Mouse (Mus musculus) heart, embryonic 10.5 days (tissue): ENCODE measurements around the gene Pde2a. TPM values are rescaled to one million over a fixed set of nuclear protein-coding genes. Genes with fewer than 3 reads are reported as not detected.

Experiments
- DNase-seq: peaks from one replicate; pipeline ENCODE4 v3.0.0-alpha.2; 2017; ENCODE audit warnings: low spot score
- H3K27ac ChIP-seq: fragments of 300-500 bp; sonication (generic); 2 replicates; pipeline ENCODE4 v1.5.1; 2016; ENCODE audit warnings: mild to moderate bottlenecking
- H3K27me3 ChIP-seq: fragments of 300-500 bp; sonication (generic); 2 replicates; pipeline ENCODE4 v1.6.1; 2016; ENCODE audit warnings: mild to moderate bottlenecking; ENCODE audit not compliant: poor library complexity, insufficient read depth, severe bottlenecking
- H3K36me3 ChIP-seq: fragments of 300-500 bp; sonication (generic); 2 replicates; pipeline ENCODE4 v1.6.1; 2016; ENCODE audit warnings: mild to moderate bottlenecking, moderate library complexity
- H3K4me1 ChIP-seq: fragments of 300-500 bp; sonication (generic); 2 replicates; pipeline ENCODE4 v1.6.1; 2016; ENCODE audit warnings: mild to moderate bottlenecking
- H3K4me3 ChIP-seq: fragments of 300-500 bp; sonication (generic); 2 replicates; pipeline ENCODE4 v1.5.1; 2016; ENCODE audit warnings: mild to moderate bottlenecking, moderate library complexity
- H3K9me3 ChIP-seq: fragments of 300-500 bp; sonication (generic); 2 replicates; pipeline ENCODE4 v1.6.1; 2016; ENCODE audit warnings: mild to moderate bottlenecking, moderate library complexity
- WGBS: fragments of 180-500 bp; shearing (Covaris S2); methylation state at CpG from one replicate; pipeline ENCODE4 v1.1.7; 2016; 5-methylcytosine and 5-hydroxymethylcytosine counted together
- polyA plus RNA-seq: library from polyadenylated mRNA; unstranded; fragments of >200 nt; fragmentation: Nextera tagmentation; extraction: Ambion mirVana; gene quantifications from 2 replicates; pipeline ENCODE4 v1.2.1, GENCODE M21; 2016

Gene Pde2a
- polyA plus RNA-seq, 1 experiment from 2014 or later = 12.0 TPM

DNA sequence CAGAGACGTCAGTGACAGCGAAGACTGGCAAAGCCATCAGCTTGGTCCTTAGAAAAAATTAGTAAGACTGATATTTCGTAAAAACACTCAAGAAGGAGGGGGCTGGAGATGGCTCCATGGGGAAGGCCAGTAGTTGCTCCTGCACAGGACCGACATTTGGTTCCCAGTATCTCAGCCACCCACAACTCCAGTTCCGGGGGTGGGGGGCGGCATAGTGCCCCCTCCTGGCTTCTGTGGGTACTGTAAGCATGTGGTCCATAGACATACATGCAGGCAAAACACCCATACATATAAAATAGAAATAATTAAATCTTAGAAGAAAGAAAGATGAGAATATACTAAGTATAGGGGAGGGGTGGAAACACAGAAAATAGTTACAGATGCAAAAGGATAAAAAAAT lies 95.0 kb downstream of the Pde2a start:
- no peak overlapping the region for H3K4me3 ChIP-seq
- DNase-seq = no peak
- H3K36me3 ChIP-seq = no peaks in the 10 kb centered on the region
- peaks cover 3% of the 10 kb centered on the region; the same call in 1 of the 2 replicates for H3K27me3 ChIP-seq
- 62% methylated on average over 6 of the region's 6 CpGs for WGBS
- no peak overlapping the region for H3K27ac ChIP-seq
- no peaks in the 10 kb centered on the region for H3K9me3 ChIP-seq
- H3K4me1 ChIP-seq = peaks cover 9% of the 10 kb centered on the region; the same call in 1 of the 2 replicates

DNA sequence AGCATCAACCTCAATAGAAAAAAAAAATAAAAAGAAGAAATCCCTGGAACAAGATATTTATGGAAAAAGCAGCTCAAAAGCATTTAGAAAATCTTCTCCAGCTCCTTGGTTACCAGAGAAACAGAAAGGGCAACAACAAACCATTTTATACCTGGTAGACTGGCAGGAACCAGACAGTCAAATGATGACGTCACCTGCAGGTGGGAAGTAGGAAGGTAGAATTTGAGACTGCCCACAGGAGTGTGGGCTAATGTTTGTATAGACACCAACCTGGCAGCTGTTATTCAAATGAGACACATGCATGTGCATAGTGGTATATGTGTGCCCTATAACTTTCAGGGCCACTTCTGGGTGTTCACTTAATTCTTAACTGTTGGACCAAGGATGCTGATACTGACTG lies 100.2 kb downstream of the Pde2a start:
- no peaks in the 10 kb centered on the region for H3K27me3 ChIP-seq
- DNase-seq = peak; percentile 24
- no peak overlapping the region for H3K4me3 ChIP-seq
- no peaks in the 10 kb centered on the region for H3K36me3 ChIP-seq
- no peak overlapping the region for H3K27ac ChIP-seq
- no peaks in the 10 kb centered on the region for H3K4me1 ChIP-seq
- WGBS = 72% methylated on average over 1 of the region's 1 CpGs
- H3K9me3 ChIP-seq = no peaks in the 10 kb centered on the region

DNA sequence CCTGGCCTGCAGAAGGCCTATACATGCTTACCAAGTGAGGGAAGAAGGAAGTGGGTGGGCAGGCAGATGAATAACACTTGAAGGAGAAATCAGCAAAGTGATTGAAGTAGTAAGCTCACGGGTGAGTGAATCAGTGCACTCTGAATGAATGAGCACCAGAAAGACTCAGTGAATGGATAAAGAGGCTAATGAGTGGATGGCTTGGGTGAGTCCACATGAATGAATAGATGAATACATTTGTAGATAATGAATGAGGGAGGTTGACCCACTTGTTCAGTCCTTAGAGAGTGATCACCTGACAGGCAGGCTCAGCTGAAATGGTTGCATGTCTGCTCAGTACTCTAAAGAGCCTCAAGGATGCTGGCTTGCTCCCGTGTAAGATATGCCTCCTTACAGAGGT lies 101.7 kb downstream of the Pde2a start:
- Histone ChIP-seq H3K27me3 (no peaks in the 10 kb centered on the region; the same call in 1 of the 2 replicates), H3K27ac (no peak overlapping the region), H3K36me3 (no peaks in the 10 kb centered on the region), H3K4me1 (no peaks in the 10 kb centered on the region), H3K9me3 (no peaks in the 10 kb centered on the region), H3K4me3 (no peak overlapping the region)
- no peak for DNase-seq
- 66% methylated on average over 2 of the region's 2 CpGs for WGBS

DNA sequence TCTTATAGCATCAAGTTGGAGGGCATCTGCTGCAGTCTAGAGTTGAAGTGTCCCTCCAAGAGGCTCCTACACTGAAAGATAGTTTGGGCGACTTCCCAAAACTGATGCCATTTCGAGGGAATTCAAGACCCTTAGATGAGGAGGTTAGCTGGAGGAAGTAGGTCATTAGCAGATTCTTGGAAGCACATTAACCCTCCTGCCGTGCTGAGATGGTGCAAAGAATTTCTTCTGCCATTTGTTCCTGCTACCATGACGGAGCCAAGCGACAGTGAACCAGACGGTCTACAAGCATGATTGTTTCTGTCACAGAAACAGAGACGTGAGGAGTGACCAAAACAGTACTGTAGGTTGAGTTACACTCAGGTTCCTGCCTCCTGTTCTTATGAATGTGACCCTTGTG lies 105.0 kb downstream of the Pde2a start:
- H3K27ac ChIP-seq = no peak overlapping the region
- 59% methylated on average over 7 of the region's 7 CpGs for WGBS
- H3K4me3 ChIP-seq = no peak overlapping the region
- no peaks in the 10 kb centered on the region; the same call in 1 of the 2 replicates for H3K27me3 ChIP-seq
- no peak for DNase-seq
- H3K9me3 ChIP-seq = no peaks in the 10 kb centered on the region
- no peaks in the 10 kb centered on the region for H3K36me3 ChIP-seq
- no peaks in the 10 kb centered on the region for H3K4me1 ChIP-seq

DNA sequence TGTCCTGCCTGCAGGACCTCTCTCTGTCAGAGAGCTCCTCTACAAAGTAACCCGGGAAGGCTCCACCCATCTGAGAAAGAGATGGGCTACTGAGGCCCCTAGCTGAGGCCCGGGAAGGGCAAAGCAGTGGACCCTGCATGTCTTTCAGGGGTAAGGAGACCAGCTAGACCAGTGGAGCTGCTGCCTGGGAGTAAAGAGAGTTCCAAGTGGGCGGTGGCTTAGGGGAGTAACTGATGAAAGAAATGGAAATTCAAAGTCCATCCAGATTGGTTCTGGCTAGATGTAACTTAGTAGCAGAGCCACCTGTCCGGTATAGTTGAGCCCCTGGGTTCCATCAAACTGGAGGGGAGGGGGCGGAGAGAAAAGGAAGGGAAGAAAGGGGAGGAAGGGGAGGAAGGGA lies 112.9 kb downstream of the Pde2a start:
- H3K27ac ChIP-seq = no peak overlapping the region
- 25% methylated on average over 5 of the region's 5 CpGs for WGBS
- peaks cover 8% of the 10 kb centered on the region; the same call in 1 of the 2 replicates for H3K27me3 ChIP-seq
- DNase-seq = no peak
- no peak overlapping the region for H3K4me3 ChIP-seq
- H3K36me3 ChIP-seq = no peaks in the 10 kb centered on the region
- no peaks in the 10 kb centered on the region for H3K9me3 ChIP-seq
- H3K4me1 ChIP-seq = peaks cover 5% of the 10 kb centered on the region; the same call in 1 of the 2 replicates

DNA sequence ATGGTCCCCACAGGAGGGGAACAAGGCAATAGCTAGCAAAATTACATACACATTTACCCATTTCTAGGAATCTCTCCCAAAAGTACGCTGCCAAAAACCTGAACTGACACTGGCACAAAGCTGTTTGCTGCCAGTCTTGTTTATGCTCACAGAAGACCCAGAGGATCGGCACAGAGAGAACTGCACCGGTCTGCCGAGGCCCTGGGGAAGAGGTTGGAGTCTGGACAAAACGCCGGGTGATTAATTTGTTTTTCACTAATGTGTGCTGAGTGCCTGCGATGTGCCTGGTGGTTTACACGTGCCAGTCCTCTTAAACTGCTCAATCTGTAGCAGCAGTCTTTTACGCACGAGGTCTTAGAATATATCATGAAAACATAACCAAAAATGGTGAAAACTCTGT lies 113.6 kb downstream of the Pde2a start:
- no peak overlapping the region for H3K4me3 ChIP-seq
- H3K4me1 ChIP-seq = peaks cover 5% of the 10 kb centered on the region; the same call in 1 of the 2 replicates
- peaks cover 8% of the 10 kb centered on the region; the same call in 1 of the 2 replicates for H3K27me3 ChIP-seq
- no peak overlapping the region for H3K27ac ChIP-seq
- DNase-seq = no peak
- no peaks in the 10 kb centered on the region for H3K36me3 ChIP-seq
- H3K9me3 ChIP-seq = no peaks in the 10 kb centered on the region
- 79% methylated on average over 10 of the region's 10 CpGs for WGBS

DNA sequence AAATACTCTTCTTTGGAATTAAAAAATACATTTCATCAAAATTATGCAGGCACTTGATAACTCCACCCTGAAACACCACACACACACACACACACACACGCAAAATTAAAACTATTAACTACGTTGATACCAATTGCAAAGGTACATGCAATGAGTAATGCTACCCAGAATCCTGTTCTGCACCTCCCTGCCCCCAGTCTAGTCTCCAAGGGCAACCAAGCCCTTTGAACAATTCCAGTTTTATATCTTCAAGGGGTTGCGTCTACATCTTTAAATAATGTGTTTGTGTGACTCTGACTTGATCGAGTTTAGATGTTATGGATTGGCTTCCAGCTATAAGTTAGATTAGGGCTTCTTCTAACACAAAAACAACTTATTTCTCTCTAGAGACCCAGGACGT lies 114.0 kb downstream of the Pde2a start:
- no peak overlapping the region for H3K27ac ChIP-seq
- no peak overlapping the region for H3K4me3 ChIP-seq
- peaks cover 8% of the 10 kb centered on the region; the same call in 1 of the 2 replicates for H3K27me3 ChIP-seq
- no peaks in the 10 kb centered on the region for H3K9me3 ChIP-seq
- 82% methylated on average over 5 of the region's 5 CpGs for WGBS
- no peak for DNase-seq
- H3K4me1 ChIP-seq = peaks cover 5% of the 10 kb centered on the region; the same call in 1 of the 2 replicates
- H3K36me3 ChIP-seq = no peaks in the 10 kb centered on the region

DNA sequence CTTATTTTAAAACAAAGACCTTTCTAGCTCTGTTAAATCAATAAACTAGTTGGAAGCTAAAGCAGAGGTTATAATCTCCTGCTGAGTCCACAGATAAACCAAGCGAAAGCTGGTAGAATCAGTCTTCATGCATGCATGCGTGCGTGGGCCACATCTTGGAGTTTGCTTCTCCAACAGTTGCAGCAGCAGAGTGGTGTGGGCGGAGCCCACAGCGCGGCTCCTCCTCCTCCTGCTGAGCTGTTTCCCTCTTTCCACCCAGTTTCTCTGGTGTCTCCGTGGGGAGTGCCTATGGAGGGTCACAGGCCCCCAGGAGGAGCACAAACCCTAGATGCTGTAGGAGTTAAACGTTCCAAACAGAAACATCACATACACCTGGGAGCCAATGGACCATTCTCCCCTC lies 116.0 kb downstream of the Pde2a start:
- Histone ChIP-seq H3K27me3 (peaks cover 8% of the 10 kb centered on the region; the same call in 1 of the 2 replicates), H3K9me3 (no peaks in the 10 kb centered on the region), H3K4me3 (no peak overlapping the region), H3K27ac (no peak overlapping the region), H3K4me1 (peaks cover 5% of the 10 kb centered on the region; the same call in 1 of the 2 replicates), H3K36me3 (no peaks in the 10 kb centered on the region)
- no peak for DNase-seq
- WGBS = 41% methylated on average over 8 of the region's 8 CpGs

DNA sequence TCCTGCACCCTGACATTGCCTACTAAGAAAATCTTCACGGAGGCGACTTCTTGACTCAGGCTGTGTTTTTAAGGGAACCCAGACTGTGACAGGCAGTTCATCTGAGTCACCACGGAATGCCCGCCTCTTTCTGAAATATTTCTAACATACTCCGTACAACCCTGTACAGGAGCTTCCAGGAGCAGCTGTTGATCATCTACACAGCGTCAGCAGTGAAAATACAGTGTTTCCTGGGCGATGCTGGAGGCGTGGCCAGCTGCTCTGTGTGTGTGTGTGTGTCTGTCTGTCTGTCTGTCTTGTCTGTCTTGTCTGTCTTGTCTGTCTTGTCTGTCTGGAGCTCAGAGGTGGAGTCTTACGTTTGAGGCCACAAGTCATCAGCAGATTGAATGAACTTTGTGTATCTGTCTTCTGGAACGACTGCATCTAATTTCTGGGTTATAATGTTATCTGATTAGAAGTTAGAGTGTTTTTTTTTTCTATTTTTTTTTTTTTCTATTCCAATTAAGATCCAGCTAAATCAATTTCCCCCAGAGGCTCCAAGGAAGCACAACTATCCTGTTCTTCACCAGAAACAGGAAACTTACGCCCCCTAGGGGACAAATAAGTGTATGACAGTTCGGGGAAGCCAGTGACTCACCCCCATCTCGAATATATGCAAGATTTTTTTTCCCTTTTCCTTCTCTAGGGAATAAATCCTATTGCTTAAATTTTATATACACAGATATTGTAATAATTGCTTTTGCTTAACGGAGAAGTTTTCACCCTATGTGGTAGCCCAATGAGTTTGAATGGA lies 116.8 kb downstream of the Pde2a start:
- no peaks in the 10 kb centered on the region for H3K36me3 ChIP-seq
- H3K27ac ChIP-seq = no peak overlapping the region
- H3K4me1 ChIP-seq = peaks cover 5% of the 10 kb centered on the region; the same call in 1 of the 2 replicates
- no peaks in the 10 kb centered on the region for H3K9me3 ChIP-seq
- 51% methylated on average over 14 of the region's 14 CpGs for WGBS
- H3K27me3 ChIP-seq = peaks cover 6% of the 10 kb centered on the region; the same call in 1 of the 2 replicates
- H3K4me3 ChIP-seq = no peak overlapping the region
- DNase-seq = no peak

DNA sequence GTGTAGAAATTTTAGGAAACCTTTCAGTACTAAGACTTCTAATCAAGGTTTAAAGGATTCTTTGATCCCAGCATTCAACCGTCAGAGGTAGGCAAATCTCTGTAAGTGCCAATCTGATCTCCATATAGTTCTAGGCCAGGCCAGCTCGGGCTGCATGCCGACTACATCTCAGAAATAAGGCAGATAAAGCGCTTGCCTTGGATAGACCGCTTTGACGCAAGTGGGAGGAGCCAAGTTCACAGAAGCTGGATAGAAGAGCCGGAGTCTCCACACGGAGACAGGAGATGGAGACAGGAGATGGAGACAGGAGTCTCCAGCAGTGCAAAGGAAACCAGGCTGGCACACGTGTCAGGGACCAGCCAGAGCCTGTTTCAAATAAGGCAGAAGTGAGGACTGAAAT lies 118.3 kb downstream of the Pde2a start:
- Histone ChIP-seq H3K4me3 (no peak overlapping the region), H3K27me3 (no peaks in the 10 kb centered on the region; the same call in 1 of the 2 replicates), H3K9me3 (no peaks in the 10 kb centered on the region), H3K4me1 (no peaks in the 10 kb centered on the region), H3K36me3 (no peaks in the 10 kb centered on the region), H3K27ac (no peak overlapping the region)
- no peak for DNase-seq
- 35% methylated on average over 9 of the region's 9 CpGs for WGBS

DNA sequence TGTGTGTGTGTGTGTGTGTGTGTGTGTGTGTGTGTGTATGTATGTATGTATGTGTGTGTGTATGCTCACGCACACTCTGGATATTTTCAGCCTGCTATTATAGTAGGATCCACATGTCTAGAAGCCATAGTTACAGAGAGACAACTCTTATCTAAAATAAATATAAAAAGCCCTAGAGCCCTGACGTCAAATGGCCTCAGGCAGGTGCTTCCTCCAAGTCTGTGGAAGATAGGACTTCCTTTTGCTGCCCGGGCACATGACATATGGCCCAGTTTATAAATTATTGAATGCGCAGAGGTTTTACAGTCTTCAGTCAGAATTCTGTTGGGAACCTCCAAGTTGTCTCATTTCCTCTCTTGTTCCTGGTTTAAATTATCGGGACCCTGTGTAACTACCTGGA lies 119.2 kb downstream of the Pde2a start:
- WGBS = 66% methylated on average over 5 of the region's 5 CpGs
- Histone ChIP-seq H3K9me3 (no peaks in the 10 kb centered on the region), H3K4me3 (no peak overlapping the region), H3K4me1 (no peaks in the 10 kb centered on the region), H3K36me3 (no peaks in the 10 kb centered on the region), H3K27ac (no peak overlapping the region), H3K27me3 (no peaks in the 10 kb centered on the region; the same call in 1 of the 2 replicates)
- DNase-seq = no peak

DNA sequence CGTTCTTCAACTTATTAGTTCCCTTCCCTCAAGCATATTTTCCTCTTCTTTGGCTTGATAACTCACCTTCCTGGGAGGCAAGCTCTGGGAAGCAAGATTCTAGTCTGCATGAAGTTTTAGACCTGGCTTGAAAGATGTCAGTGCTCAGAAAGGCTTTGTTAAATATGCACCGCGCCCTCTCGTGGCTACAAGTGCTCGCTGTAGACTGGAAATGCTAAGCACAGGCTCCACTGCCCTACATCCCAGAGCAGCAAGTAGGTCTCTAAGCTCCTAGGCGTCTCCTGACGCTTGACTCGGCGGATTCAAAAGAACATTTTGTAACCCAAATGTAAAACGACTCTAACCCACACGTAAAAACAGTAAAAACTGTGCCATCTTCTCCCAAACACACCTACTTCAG lies 119.6 kb downstream of the Pde2a start:
- DNase-seq = peak; percentile 80
- Histone ChIP-seq H3K4me3 (no peak overlapping the region), H3K27me3 (no peaks in the 10 kb centered on the region; the same call in 1 of the 2 replicates), H3K4me1 (no peaks in the 10 kb centered on the region), H3K9me3 (no peaks in the 10 kb centered on the region), H3K27ac (no peak overlapping the region), H3K36me3 (no peaks in the 10 kb centered on the region)
- WGBS = 5% methylated on average over 11 of the region's 11 CpGs

DNA sequence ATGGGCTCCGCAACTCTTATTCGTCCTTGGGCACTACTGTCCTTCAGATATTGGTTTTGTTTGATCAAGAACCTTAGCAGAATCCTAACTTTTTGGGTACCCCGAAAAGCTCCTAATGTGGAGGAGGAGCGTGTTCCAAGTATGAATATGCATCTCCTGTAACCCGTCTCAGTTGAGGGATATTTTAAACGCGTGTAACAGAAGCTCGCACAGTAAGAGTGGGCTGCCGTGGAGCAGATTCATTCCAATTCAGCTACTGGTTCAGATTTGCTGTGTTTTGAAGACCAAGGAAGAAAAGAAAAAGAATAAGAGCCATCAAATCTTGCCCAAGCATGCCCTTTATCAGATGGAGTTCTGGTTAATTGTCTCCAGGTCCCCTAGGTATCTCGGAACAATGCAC lies 120.2 kb downstream of the Pde2a start:
- H3K36me3 ChIP-seq = no peaks in the 10 kb centered on the region
- H3K27me3 ChIP-seq = no peaks in the 10 kb centered on the region; the same call in 1 of the 2 replicates
- H3K27ac ChIP-seq = no peak overlapping the region
- H3K9me3 ChIP-seq = no peaks in the 10 kb centered on the region
- no peak for DNase-seq
- no peaks in the 10 kb centered on the region for H3K4me1 ChIP-seq
- H3K4me3 ChIP-seq = no peak overlapping the region
- WGBS = 81% methylated on average over 10 of the region's 10 CpGs
